Mouse (Mus musculus) thymus, postnatal 10 days (tissue): Measurements from ENCODE around the gene Actr10.

Source experiments
- DNase-seq, 2 experiments: peaks; one replicate each; pipeline ENCODE4 v3.0.0; 2021; ENCODE audit warnings: low spot score in 2 of 2

Gene Actr10

GRCm38 (mm10) chr12:70967581-70967980 is 29.9 kb downstream of the Actr10 start:
- no peak for DNase-seq

- DNase-seq: peak; percentile 84 to 85
These were observed 30.6 kb downstream of the Actr10 start for GRCm38 (mm10) chr12:70968141-70968790.

- peak; percentile 81 to 92 for DNase-seq
These were observed 31.2 kb downstream of the Actr10 start for GRCm38 (mm10) chr12:70968791-70969307.

GRCm38 (mm10) chr12:70969485-70970184 is 32.0 kb downstream of the Actr10 start:
- peak; percentile 26 to 61 for DNase-seq

- DNase-seq: peak in 1 of 2 experiments; percentile 4
These were observed 36.2 kb downstream of the Actr10 start for GRCm38 (mm10) chr12:70973831-70974230.

GRCm38 (mm10) chr12:70974441-70975266 is 37.0 kb downstream of the Actr10 start, which contains the start of gene Psma3:
Gene Psma3, plus strand, starts transcription at chr12:70974621.
- peak; percentile 81 to 85 for DNase-seq

- DNase-seq: no peak
These were observed 37.7 kb downstream of the Actr10 start for GRCm38 (mm10) chr12:70975406-70975805.

- DNase-seq: no peak
These were observed 38.2 kb downstream of the Actr10 start for GRCm38 (mm10) chr12:70975891-70976290.

- DNase-seq: no peak
These were observed 40.7 kb downstream of the Actr10 start for GRCm38 (mm10) chr12:70978345-70978744.

GRCm38 (mm10) chr12:70984855-70985550 is 47.3 kb downstream of the Actr10 start:
- DNase-seq: no peak

- no peak for DNase-seq
These were observed 59.6 kb downstream of the Actr10 start for GRCm38 (mm10) chr12:70997225-70997624.

GRCm38 (mm10) chr12:70999423-70999903 is 61.8 kb downstream of the Actr10 start:
- no peak for DNase-seq

- no peak for DNase-seq
These were observed 62.7 kb downstream of the Actr10 start for GRCm38 (mm10) chr12:71000344-71000743.

- DNase-seq: no peak
These were observed 63.8 kb downstream of the Actr10 start for GRCm38 (mm10) chr12:71001456-71001855.

GRCm38 (mm10) chr12:71003760-71004426 is 66.2 kb downstream of the Actr10 start:
- DNase-seq: no peak

GRCm38 (mm10) chr12:71006141-71006540 is 68.5 kb downstream of the Actr10 start:
- no peak for DNase-seq

GRCm38 (mm10) chr12:71006901-71007300 is 69.2 kb downstream of the Actr10 start:
- no peak for DNase-seq

GRCm38 (mm10) chr12:71009769-71010168 is 72.1 kb downstream of the Actr10 start:
- no peak for DNase-seq
